Mouse (Mus musculus): ENCODE measurements around the gene Fbxw4. TPM values are rescaled to one million over a fixed set of nuclear protein-coding genes. Genes with fewer than 3 reads are reported as not detected.
A peak's percentile ranks its signal among the peaks of the same experiment; 100 is the strongest.

Gene Fbxw4
- polyA plus RNA-seq, 1 experiment from 2014 or later: 2.3 TPM

- WGBS (ENCODE audit: insufficient replicate concordance): 73% methylated on average over 5 of the region's 5 CpGs
- ATAC-seq (ENCODE audit: low read depth): no peak
- DNase-seq: no peak
- no peak overlapping the region for H3K27ac ChIP-seq
- no peaks in the 10 kb centered on the region for H3K9me3 ChIP-seq (replicated peaks)
- no peak overlapping the region for H3K9ac ChIP-seq
- H3K27me3 ChIP-seq: no peaks in the 10 kb centered on the region
- H3K4me3 ChIP-seq (replicated peaks): no peak overlapping the region
- H3K36me3 ChIP-seq: no peaks in the 10 kb centered on the region
- H3K4me2 ChIP-seq: no peak overlapping the region
- peaks cover 11% of the 10 kb centered on the region for H3K4me1 ChIP-seq (replicated peaks)
Measured at GRCm38 (mm10) chr19:45610823-45611222, 49.3 kb downstream of the Fbxw4 start.

- Histone ChIP-seq H3K27me3 (no peaks in the 10 kb centered on the region), H3K9ac (no peak overlapping the region), H3K36me3 (no peaks in the 10 kb centered on the region), H3K27ac (no peak overlapping the region), H3K4me3 (replicated peaks) (no peak overlapping the region), H3K4me1 (replicated peaks) (peaks cover 14% of the 10 kb centered on the region), H3K4me2 (no peak overlapping the region), H3K9me3 (replicated peaks) (no peaks in the 10 kb centered on the region)
- 84% methylated on average over 13 of the region's 13 CpGs for WGBS (ENCODE audit: insufficient replicate concordance)
- DNase-seq (no peak), ATAC-seq (ENCODE audit: low read depth) (no peak)
Measured at GRCm38 (mm10) chr19:45608648-45609339, 51.3 kb downstream of the Fbxw4 start.

DNA sequence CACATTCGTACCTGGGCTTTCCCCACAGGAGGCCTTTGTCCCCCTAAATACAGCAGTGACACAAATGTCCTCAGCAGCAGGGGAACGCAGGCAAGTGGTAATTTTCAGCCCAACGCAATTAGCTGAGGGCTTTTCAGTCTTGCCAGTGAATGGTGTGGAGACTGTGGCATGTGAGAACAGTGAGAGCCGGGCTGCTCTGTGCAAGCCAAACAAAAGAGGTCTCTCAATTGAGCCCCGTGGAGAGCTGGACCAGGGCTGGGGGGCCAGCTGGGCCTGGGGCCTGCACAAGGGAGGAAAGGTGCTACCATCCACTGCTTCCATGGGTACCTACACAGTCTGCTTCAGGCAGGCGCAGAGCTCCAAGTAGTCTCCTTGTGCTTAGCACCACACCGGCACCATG lies 52.6 kb downstream of the Fbxw4 start:
- Histone ChIP-seq H3K4me3 (replicated peaks) (no peak overlapping the region), H3K9ac (no peak overlapping the region), H3K27me3 (no peaks in the 10 kb centered on the region), H3K27ac (no peak overlapping the region), H3K4me1 (replicated peaks) (peaks cover 27% of the 10 kb centered on the region), H3K36me3 (no peaks in the 10 kb centered on the region), H3K4me2 (no peak overlapping the region), H3K9me3 (replicated peaks) (no peaks in the 10 kb centered on the region)
- 75% methylated on average over 7 of the region's 7 CpGs for WGBS (ENCODE audit: insufficient replicate concordance)
- ATAC-seq (ENCODE audit: low read depth): no peak
- DNase-seq: no peak

- 89% methylated on average over 4 of the region's 4 CpGs for WGBS (ENCODE audit: insufficient replicate concordance)
- H3K9me3 ChIP-seq (replicated peaks): no peaks in the 10 kb centered on the region
Measured at GRCm38 (mm10) chr19:45606701-45607100, 53.4 kb downstream of the Fbxw4 start.

DNA sequence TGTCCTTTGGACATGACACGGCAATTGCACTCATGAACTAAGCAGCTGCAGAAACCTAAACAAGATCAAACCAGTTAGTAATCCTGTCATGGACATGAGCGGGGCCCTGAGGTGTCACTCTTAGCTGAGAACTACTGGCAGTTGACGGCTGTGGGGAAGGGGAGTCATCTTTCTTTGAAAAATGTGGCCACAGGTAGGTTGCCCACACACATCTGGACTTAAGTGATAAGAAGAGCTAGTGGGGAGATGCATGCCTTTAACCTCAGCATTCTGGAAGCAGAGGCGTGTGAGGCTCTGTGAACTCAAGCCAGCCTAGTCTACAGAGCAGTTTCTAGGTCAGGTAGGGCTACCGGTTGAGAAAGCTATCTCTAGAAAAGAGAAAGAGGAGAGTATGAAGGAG lies 57.5 kb downstream of the Fbxw4 start:
- H3K4me3 ChIP-seq (replicated peaks): no peak overlapping the region
- WGBS (ENCODE audit: insufficient replicate concordance): 13% methylated on average over 5 of the region's 5 CpGs
- peak; percentile 92 for ATAC-seq (ENCODE audit: low read depth)
- DNase-seq: peak; percentile 58
- peaks cover 4% of the 10 kb centered on the region; the same call in 1 of the 2 replicates for H3K36me3 ChIP-seq
- no peaks in the 10 kb centered on the region for H3K9me3 ChIP-seq (replicated peaks)
- H3K27me3 ChIP-seq: no peaks in the 10 kb centered on the region
- H3K4me1 ChIP-seq (replicated peaks): peaks cover 45% of the 10 kb centered on the region
- peak overlapping the region; percentile 78 for H3K27ac ChIP-seq
- H3K4me2 ChIP-seq: peak overlapping the region; percentile 15; the same call in 1 of the 2 replicates
- 0 out of 2 replicates have a peak overlapping the region, but pooled peaks have one; percentile 14 for H3K9ac ChIP-seq

More at GRCm38 (mm10) chr19:45606701-45607100, 53.4 kb downstream of the Fbxw4 start:
- Histone ChIP-seq H3K4me3 (replicated peaks) (no peak overlapping the region), H3K36me3 (no peaks in the 10 kb centered on the region; the same call in 1 of the 2 replicates), H3K27me3 (no peaks in the 10 kb centered on the region), H3K27ac (no peak overlapping the region), H3K4me1 (replicated peaks) (peaks cover 35% of the 10 kb centered on the region), H3K4me2 (no peak overlapping the region), H3K9ac (no peak overlapping the region)
- DNase-seq (no peak), ATAC-seq (ENCODE audit: low read depth) (no peak)

DNA sequence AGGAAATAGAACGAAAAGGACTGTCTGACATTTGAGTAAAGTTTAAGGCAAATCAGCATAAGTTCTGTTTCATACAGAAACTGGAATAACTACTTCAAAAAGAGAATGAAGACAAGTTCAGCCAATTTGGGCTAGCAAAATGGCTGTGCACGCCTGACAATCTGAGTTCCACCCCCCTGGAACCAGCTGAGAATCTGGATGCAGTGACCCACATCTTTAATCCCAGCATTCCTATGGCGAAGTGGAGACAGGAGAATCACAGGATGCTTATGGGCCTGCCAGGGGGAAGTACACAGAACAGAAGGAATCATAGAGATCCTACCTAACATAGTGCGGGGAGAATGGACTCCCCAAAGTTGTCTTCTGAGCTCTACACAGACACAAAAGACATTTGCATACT lies 63.0 kb downstream of the Fbxw4 start:
- WGBS (ENCODE audit: insufficient replicate concordance): 76% methylated on average over 4 of the region's 4 CpGs
- Histone ChIP-seq H3K9me3 (replicated peaks) (no peaks in the 10 kb centered on the region), H3K27me3 (no peaks in the 10 kb centered on the region), H3K4me2 (no peak overlapping the region), H3K27ac (no peak overlapping the region), H3K9ac (no peak overlapping the region), H3K4me1 (replicated peaks) (peaks cover 28% of the 10 kb centered on the region), H3K4me3 (replicated peaks) (no peak overlapping the region), H3K36me3 (peaks cover 4% of the 10 kb centered on the region; the same call in 1 of the 2 replicates)
- no peak for DNase-seq
- ATAC-seq (ENCODE audit: low read depth): no peak

DNA sequence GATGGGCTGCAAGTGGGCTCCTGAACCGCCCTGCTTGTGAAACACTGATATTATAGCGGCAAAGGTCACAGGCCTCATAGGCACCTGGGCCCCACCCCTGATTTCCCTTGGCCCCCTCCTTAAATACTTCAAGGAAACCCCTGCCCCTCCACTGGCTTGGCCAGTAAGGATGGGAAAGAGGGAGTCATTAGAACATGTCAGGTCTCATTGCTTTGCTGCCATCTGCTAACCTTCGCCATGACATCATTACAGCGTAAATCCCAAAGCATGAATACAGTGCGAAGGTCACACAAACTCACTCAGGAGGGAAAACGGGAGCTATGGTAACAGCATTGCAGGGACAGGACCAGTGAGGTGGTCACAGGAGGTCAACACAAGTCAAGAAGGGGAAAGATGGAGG lies 63.7 kb downstream of the Fbxw4 start:
- 81% methylated on average over 6 of the region's 6 CpGs for whole genome bisulfite sequencing (ENCODE audit: insufficient replicate concordance)
- Histone ChIP-seq H3K4me2 (no peak overlapping the region), H3K27ac (no peak overlapping the region), H3K27me3 (no peaks in the 10 kb centered on the region), H3K36me3 (0 out of 2 replicates have a peak, but pooled peaks cover 4% of the 10 kb centered on the region), H3K4me3 (replicated peaks) (no peak overlapping the region), H3K9me3 (replicated peaks) (no peaks in the 10 kb centered on the region), H3K4me1 (replicated peaks) (peaks cover 26% of the 10 kb centered on the region), H3K9ac (no peak overlapping the region)
- DNase-seq (no peak), ATAC-seq (ENCODE audit: low read depth) (no peak)

DNA sequence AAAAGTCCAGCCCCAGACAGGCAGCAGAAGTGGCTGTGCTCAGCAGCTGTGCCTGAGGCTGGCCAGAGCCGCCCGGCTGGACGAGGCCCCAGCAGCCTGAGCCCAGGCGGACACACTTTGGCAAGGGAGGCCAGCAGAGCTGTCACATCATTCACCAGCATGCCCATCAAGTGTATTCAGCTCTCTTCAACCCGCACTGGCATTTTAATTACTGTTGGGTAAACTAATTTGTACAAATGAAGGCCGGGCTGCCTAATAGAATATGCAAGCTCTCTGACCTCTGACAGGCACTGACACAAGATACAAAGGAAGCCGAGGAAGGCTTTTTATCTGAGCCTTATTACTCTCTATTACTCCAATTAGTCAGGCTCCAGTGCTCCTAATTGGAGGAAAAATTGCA lies 64.1 kb downstream of the Fbxw4 start:
- H3K4me3 ChIP-seq (replicated peaks): no peak overlapping the region
- H3K36me3 ChIP-seq: 0 out of 2 replicates have a peak, but pooled peaks cover 4% of the 10 kb centered on the region
- DNase-seq (no peak), ATAC-seq (ENCODE audit: low read depth) (no peak)
- H3K27me3 ChIP-seq: no peaks in the 10 kb centered on the region
- peaks cover 22% of the 10 kb centered on the region for H3K4me1 ChIP-seq (replicated peaks)
- no peak overlapping the region for H3K4me2 ChIP-seq
- no peaks in the 10 kb centered on the region for H3K9me3 ChIP-seq (replicated peaks)
- H3K9ac ChIP-seq: no peak overlapping the region
- 78% methylated on average over 7 of the region's 7 CpGs for WGBS (ENCODE audit: insufficient replicate concordance)
- no peak overlapping the region for H3K27ac ChIP-seq

DNA sequence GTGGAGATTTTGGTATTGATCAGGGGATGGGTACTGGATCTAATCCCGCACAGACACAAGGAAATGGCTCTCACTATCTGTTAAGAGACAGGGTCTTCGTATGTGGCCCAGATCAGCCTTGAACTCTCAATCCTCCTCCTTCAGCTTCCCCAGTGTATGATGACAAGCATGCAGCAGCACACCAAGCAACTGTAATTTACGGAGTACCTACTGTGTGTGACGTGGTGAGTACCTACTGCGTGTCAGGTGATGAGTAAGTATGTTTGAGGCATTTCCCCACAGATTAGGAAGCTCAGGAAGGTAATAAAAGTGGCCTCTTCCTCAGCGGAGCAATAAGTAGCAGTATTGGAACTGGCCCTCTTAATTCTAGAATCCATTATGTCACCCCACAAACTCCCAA lies 64.6 kb downstream of the Fbxw4 start:
- 84% methylated on average over 6 of the region's 6 CpGs for WGBS (ENCODE audit: insufficient replicate concordance)
- no peak overlapping the region for H3K9ac ChIP-seq

GRCm38 (mm10) chr19:45594079-45594478 lies 66.0 kb downstream of the Fbxw4 start:
- Histone ChIP-seq H3K4me2 (no peak overlapping the region), H3K9me3 (replicated peaks) (no peaks in the 10 kb centered on the region), H3K9ac (no peak overlapping the region), H3K27me3 (no peaks in the 10 kb centered on the region), H3K4me1 (replicated peaks) (peaks cover 22% of the 10 kb centered on the region), H3K4me3 (replicated peaks) (no peak overlapping the region), H3K27ac (no peak overlapping the region), H3K36me3 (no peaks in the 10 kb centered on the region)
- 85% methylated on average over 7 of the region's 7 CpGs for WGBS (ENCODE audit: insufficient replicate concordance)
- DNase-seq (no peak), ATAC-seq (ENCODE audit: low read depth) (no peak)

More for the DNA sequence above, 64.6 kb downstream of the Fbxw4 start:
- DNase-seq: no peak
- Histone ChIP-seq H3K4me1 (replicated peaks) (peaks cover 22% of the 10 kb centered on the region), H3K9me3 (replicated peaks) (no peaks in the 10 kb centered on the region), H3K27me3 (no peaks in the 10 kb centered on the region), H3K36me3 (0 out of 2 replicates have a peak, but pooled peaks cover 4% of the 10 kb centered on the region), H3K27ac (no peak overlapping the region), H3K4me3 (replicated peaks) (no peak overlapping the region), H3K4me2 (no peak overlapping the region)
- ATAC-seq (ENCODE audit: low read depth): no peak

DNA sequence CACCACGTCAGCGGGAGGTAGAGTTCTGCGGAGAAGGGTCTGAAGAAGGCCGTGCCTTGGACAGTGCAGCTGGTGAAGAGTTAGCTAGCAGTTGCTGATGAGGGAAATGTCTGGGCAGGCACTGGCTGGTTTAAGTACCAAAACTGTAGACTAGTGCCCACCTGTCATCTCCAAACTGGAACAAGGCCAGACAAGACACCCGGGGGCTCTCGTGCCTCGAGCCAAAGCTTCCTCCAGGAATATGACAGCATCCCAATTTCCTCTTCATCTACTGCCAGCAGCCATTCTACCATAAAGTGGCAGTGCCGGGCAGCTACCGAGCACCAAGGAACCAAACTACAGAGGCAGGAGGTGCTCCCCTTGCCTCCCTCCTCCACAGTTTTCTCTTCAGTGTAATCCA lies 67.2 kb downstream of the Fbxw4 start:
- Histone ChIP-seq H3K36me3 (no peaks in the 10 kb centered on the region), H3K4me3 (replicated peaks) (no peak overlapping the region), H3K27ac (no peak overlapping the region), H3K27me3 (no peaks in the 10 kb centered on the region), H3K9me3 (replicated peaks) (no peaks in the 10 kb centered on the region), H3K9ac (no peak overlapping the region), H3K4me1 (replicated peaks) (peaks cover 19% of the 10 kb centered on the region), H3K4me2 (no peak overlapping the region)
- ATAC-seq (ENCODE audit: low read depth): no peak
- 87% methylated on average over 9 of the region's 9 CpGs for WGBS (ENCODE audit: insufficient replicate concordance)
- DNase-seq: no peak

DNA sequence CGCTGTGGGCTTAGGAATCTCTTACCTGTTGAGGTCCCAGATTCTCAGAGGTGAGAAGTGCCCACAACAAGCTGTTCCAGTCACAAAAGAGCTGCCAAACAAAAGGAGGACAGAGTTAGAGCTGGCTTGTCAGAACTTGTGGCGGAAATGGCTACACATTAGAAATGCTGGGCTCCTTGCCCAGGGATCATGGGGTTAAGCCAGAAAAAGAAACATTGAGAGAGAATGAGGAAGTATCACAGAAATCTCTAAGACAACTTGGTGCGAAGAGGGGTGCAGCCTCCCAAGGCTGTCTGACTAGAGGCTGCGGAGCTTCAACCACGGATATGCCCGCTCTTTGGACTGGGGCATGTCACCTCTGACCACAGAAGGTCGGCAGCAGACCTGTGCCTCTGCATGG lies 68.4 kb downstream of the Fbxw4 start:
- H3K9me3 ChIP-seq (replicated peaks): no peaks in the 10 kb centered on the region
- no peak for DNase-seq
- no peaks in the 10 kb centered on the region for H3K27me3 ChIP-seq
- no peak overlapping the region for H3K4me2 ChIP-seq
- 58% methylated on average over 7 of the region's 7 CpGs for WGBS (ENCODE audit: insufficient replicate concordance)
- H3K4me3 ChIP-seq (replicated peaks): no peak overlapping the region
- no peaks in the 10 kb centered on the region for H3K36me3 ChIP-seq
- peaks cover 19% of the 10 kb centered on the region for H3K4me1 ChIP-seq (replicated peaks)
- ATAC-seq (ENCODE audit: low read depth): no peak
- H3K27ac ChIP-seq: no peak overlapping the region
- no peak overlapping the region for H3K9ac ChIP-seq
